Mouse (Mus musculus): Measurements from ENCODE around the gene Lamb2. TPM values are rescaled to one million over a fixed set of nuclear protein-coding genes. Genes with fewer than 3 reads are reported as not detected.

The Lamb2 gene
- polyA plus RNA-seq, 2 experiments: 4.3 to 8.3 TPM

- ATAC-seq (ENCODE audit: insufficient read depth) (no peak), DNase-seq (ENCODE audit: low read depth in 3 of 3, low spot score in 3 of 3) (no peak)
- Histone ChIP-seq H3K4me2 (ENCODE audit: low read depth) (no peak overlapping the region), H3K4me3 (ENCODE audit: insufficient read depth in 1 of 2, low read depth in 2 of 2, low read length in 2 of 2) (no peak overlapping the region), H3K36me3 (replicated peaks; ENCODE audit: control insufficient read depth, insufficient read depth, low read depth) (no peaks in the 10 kb centered on the region), H3K9ac (replicated peaks) (no peak overlapping the region), H3K27me3 (ENCODE audit: control insufficient read depth, insufficient read depth, low read length) (no peaks in the 10 kb centered on the region; the same call in 1 of the 2 replicates), H3K9me3 (ENCODE audit: control insufficient read depth, low read length) (no peaks in the 10 kb centered on the region), H3K27ac (no peak overlapping the region), H3K4me1 (replicated peaks; ENCODE audit: control insufficient read depth in 2 of 2, insufficient read depth in 2 of 2, low read length in 1 of 2) (peaks cover 0 to 6% of the 10 kb centered on the region in 2 experiments; a peak in 1 of 4 replicates)
- WGBS (ENCODE audit: insufficient replicate concordance): 82% methylated on average over 28 of the region's 28 CpGs
- TF ChIP-seq EP300 (IDR thresholded peaks at IDR 0.05; ENCODE audit: low read depth): no peak
- no peak for TF ChIP-seq CTCF (IDR thresholded peaks at IDR 0.05; ENCODE audit: low read depth)
Observed at GRCm38 (mm10) chr9:108480813-108481519, 1.4 kb downstream of the Lamb2 start.

- no peak for TF ChIP-seq EP300 (IDR thresholded peaks at IDR 0.05; ENCODE audit: low read depth)
- TF ChIP-seq CTCF (IDR thresholded peaks at IDR 0.05; ENCODE audit: low read depth): no peak
- WGBS (ENCODE audit: insufficient replicate concordance): 73% methylated on average over 19 of the region's 19 CpGs
- H3K27ac ChIP-seq: no peak overlapping the region
- peaks cover 0 to 6% of the 10 kb centered on the region in 2 experiments; a peak in 1 of 4 replicates for H3K4me1 ChIP-seq (replicated peaks; ENCODE audit: control insufficient read depth in 2 of 2, insufficient read depth in 2 of 2, low read length in 1 of 2)
- DNase-seq (ENCODE audit: low read depth in 3 of 3, low spot score in 3 of 3) (no peak), ATAC-seq (ENCODE audit: insufficient read depth) (no peak)
- no peaks in the 10 kb centered on the region; the same call in 1 of the 2 replicates for H3K27me3 ChIP-seq (ENCODE audit: control insufficient read depth, insufficient read depth, low read length)
- H3K36me3 ChIP-seq (replicated peaks; ENCODE audit: control insufficient read depth, insufficient read depth, low read depth): no peaks in the 10 kb centered on the region
- no peaks in the 10 kb centered on the region for H3K9me3 ChIP-seq (ENCODE audit: control insufficient read depth, low read length)
- H3K9ac ChIP-seq (replicated peaks): no peak overlapping the region
- no peak overlapping the region for H3K4me2 ChIP-seq (ENCODE audit: low read depth)
- H3K4me3 ChIP-seq (ENCODE audit: insufficient read depth in 1 of 2, low read depth in 2 of 2, low read length in 2 of 2): no peak overlapping the region
Observed at GRCm38 (mm10) chr9:108481520-108482210, 2.1 kb downstream of the Lamb2 start.

GRCm38 (mm10) chr9:108483051-108483790 lies 3.7 kb downstream of the Lamb2 start:
- 77% methylated on average over 18 of the region's 18 CpGs for WGBS (ENCODE audit: insufficient replicate concordance)
- Histone ChIP-seq H3K36me3 (replicated peaks; ENCODE audit: control insufficient read depth, insufficient read depth, low read depth) (no peaks in the 10 kb centered on the region), H3K4me2 (ENCODE audit: low read depth) (no peak overlapping the region), H3K27ac (no peak overlapping the region), H3K4me3 (ENCODE audit: insufficient read depth in 1 of 2, low read depth in 2 of 2, low read length in 2 of 2) (no peak overlapping the region), H3K9ac (replicated peaks) (no peak overlapping the region), H3K27me3 (ENCODE audit: control insufficient read depth, insufficient read depth, low read length) (no peaks in the 10 kb centered on the region; the same call in 1 of the 2 replicates), H3K4me1 (replicated peaks; ENCODE audit: control insufficient read depth in 2 of 2, insufficient read depth in 2 of 2, low read length in 1 of 2) (peaks cover 0 to 6% of the 10 kb centered on the region in 2 experiments; a peak in 1 of 4 replicates), H3K9me3 (ENCODE audit: control insufficient read depth, low read length) (no peaks in the 10 kb centered on the region)
- DNase-seq (ENCODE audit: low read depth in 3 of 3, low spot score in 3 of 3): no peak
- ATAC-seq (ENCODE audit: insufficient read depth): no peak
- TF ChIP-seq EP300 (IDR thresholded peaks at IDR 0.05; ENCODE audit: low read depth) (no peak), CTCF (IDR thresholded peaks at IDR 0.05; ENCODE audit: low read depth) (no peak)

DNA sequence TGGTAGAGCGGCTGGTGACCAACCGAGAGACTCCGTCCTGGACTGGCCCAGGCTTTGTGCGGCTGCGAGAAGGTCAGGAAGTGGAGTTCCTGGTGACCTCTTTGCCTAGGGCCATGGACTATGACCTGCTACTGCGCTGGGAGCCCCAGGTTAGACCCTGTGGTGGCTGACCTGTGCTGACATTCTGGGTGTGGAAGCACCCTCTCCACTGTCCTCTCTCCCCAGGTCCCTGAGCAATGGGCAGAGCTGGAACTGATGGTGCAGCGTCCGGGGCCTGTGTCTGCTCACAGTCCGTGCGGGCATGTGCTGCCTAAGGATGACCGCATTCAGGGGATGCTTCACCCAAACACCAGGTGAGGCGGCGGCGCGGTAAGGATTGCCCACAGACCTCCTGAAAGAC lies 4.5 kb downstream of the Lamb2 start:
- WGBS (ENCODE audit: insufficient replicate concordance): 79% methylated on average over 15 of the region's 15 CpGs
- Histone ChIP-seq H3K36me3 (replicated peaks; ENCODE audit: control insufficient read depth, insufficient read depth, low read depth) (no peaks in the 10 kb centered on the region), H3K27ac (no peak overlapping the region), H3K4me2 (ENCODE audit: low read depth) (no peak overlapping the region), H3K9ac (replicated peaks) (no peak overlapping the region), H3K4me3 (ENCODE audit: insufficient read depth in 1 of 2, low read depth in 2 of 2, low read length in 2 of 2) (no peak overlapping the region), H3K27me3 (ENCODE audit: control insufficient read depth, insufficient read depth, low read length) (no peaks in the 10 kb centered on the region; the same call in 1 of the 2 replicates), H3K9me3 (ENCODE audit: control insufficient read depth, low read length) (no peaks in the 10 kb centered on the region), H3K4me1 (replicated peaks; ENCODE audit: control insufficient read depth in 2 of 2, insufficient read depth in 2 of 2, low read length in 1 of 2) (peaks cover 0 to 5% of the 10 kb centered on the region in 2 experiments; a peak in 1 of 4 replicates)
- DNase-seq (ENCODE audit: low read depth in 3 of 3, low spot score in 3 of 3) (no peak), ATAC-seq (ENCODE audit: insufficient read depth) (no peak)
- TF ChIP-seq EP300 (IDR thresholded peaks at IDR 0.05; ENCODE audit: low read depth) (no peak), CTCF (IDR thresholded peaks at IDR 0.05; ENCODE audit: low read depth) (no peak)
